Mouse (Mus musculus) liver, embryonic 16.5 days (tissue): ENCODE measurements at regions not wholly inside any gene's neighbourhood (a gene's known extent, or its start where the extent isn't known, plus 50 kb on each side); places are given as distances from the start of the nearest gene placed in this dataset.
A peak's percentile ranks its signal among the peaks of the same experiment; 100 is the strongest.
"Not testable (repeated sequence)": the region's sequence is repeated elsewhere in the genome, so short reads cannot be mapped to it uniquely, and the experiment has no call there.

Experiments
- ATAC-seq: fragments of 200-750 bp; cut with Nextera tagmentation; 2 replicates; pipeline ENCODE4 v1.8.0; 2017; ENCODE audit warnings: low read depth, mild to moderate bottlenecking, moderate number of reproducible peaks, moderate library complexity
- H3K27ac ChIP-seq: fragments of 300-500 bp; sonication (generic); 2 replicates; pipeline ENCODE4 v1.5.1; 2014; ENCODE audit warnings: mild to moderate bottlenecking, low read length
- H3K27me3 ChIP-seq: fragments of 300-500 bp; sonication (generic); 2 replicates; pipeline ENCODE4 v1.6.1; 2014; ENCODE audit warnings: low read depth, low read length, mixed read lengths; ENCODE audit not compliant: control insufficient read depth, insufficient read depth
- H3K36me3 ChIP-seq: fragments of 300-500 bp; sonication (generic); 2 replicates; pipeline ENCODE4 v1.6.1; 2014; ENCODE audit warnings: mild to moderate bottlenecking; ENCODE audit not compliant: control insufficient read depth, insufficient read depth
- H3K4me1 ChIP-seq: fragments of 300-500 bp; sonication (generic); 2 replicates; pipeline ENCODE4 v1.6.1; 2014; ENCODE audit warnings: low read depth, low read length, mixed read lengths; ENCODE audit not compliant: control insufficient read depth
- H3K4me2 ChIP-seq: fragments of 300-500 bp; sonication (generic); 2 replicates; pipeline ENCODE4 v1.6.1; 2014; ENCODE audit warnings: low read depth, low read length, mixed read lengths
- H3K4me3 ChIP-seq: fragments of 300-500 bp; sonication (generic); 2 replicates; pipeline ENCODE4 v1.5.1; 2014; ENCODE audit warnings: low read depth, mild to moderate bottlenecking, low read length
- H3K9ac ChIP-seq: fragments of 300-500 bp; sonication (generic); 2 replicates; pipeline ENCODE4 v1.6.1; 2014; ENCODE audit warnings: low read depth, low read length
- H3K9me3 ChIP-seq: fragments of 300-500 bp; sonication (generic); replicated peaks from 2 replicates; pipeline ENCODE4 v1.6.1; 2016; ENCODE audit warnings: low read length; ENCODE audit not compliant: control insufficient read depth
- WGBS: fragments of 180-500 bp; shearing (Covaris S2); extraction: QIAGEN DNeasy Blood & Tissue Kit; methylation state at CpG from one replicate; pipeline ENCODE4 v1.1.7; 2014; ENCODE audit not compliant: insufficient replicate concordance; 5-methylcytosine and 5-hydroxymethylcytosine counted together

- ATAC-seq, result no peak
- WGBS, result 34% methylated on average over 12 of the region's 12 CpGs
Observed at GRCm38 (mm10) chr16:30799699-30800483, 200.4 kb downstream of the Fam43a start.

GRCm38 (mm10) chr16:30804018-30804417 is 204.5 kb downstream of the Fam43a start:
- no peaks in the 10 kb centered on the region for H3K4me1 ChIP-seq
- no peaks in the 10 kb centered on the region for H3K9me3 ChIP-seq
- H3K27me3 ChIP-seq, result no peaks in the 10 kb centered on the region
- no peak overlapping the region for H3K4me3 ChIP-seq
- no peak overlapping the region for H3K4me2 ChIP-seq
- H3K27ac ChIP-seq, result no peak overlapping the region
- no peak overlapping the region for H3K9ac ChIP-seq
- WGBS, result 66% methylated on average over 3 of the region's 3 CpGs
- no peak for ATAC-seq
- H3K36me3 ChIP-seq, result no peaks in the 10 kb centered on the region

More at GRCm38 (mm10) chr16:30799699-30800483, 200.4 kb downstream of the Fam43a start:
- Histone ChIP-seq H3K27ac (no peak overlapping the region), H3K9ac (no peak overlapping the region), H3K4me2 (no peak overlapping the region), H3K27me3 (no peaks in the 10 kb centered on the region), H3K9me3 (no peaks in the 10 kb centered on the region), H3K4me3 (no peak overlapping the region), H3K36me3 (no peaks in the 10 kb centered on the region), H3K4me1 (peaks cover 3% of the 10 kb centered on the region)

GRCm38 (mm10) chr16:30806206-30806605 is 206.7 kb downstream of the Fam43a start:
- 66% methylated on average over 4 of the region's 4 CpGs for WGBS
- not testable (repeated sequence) for H3K4me2 ChIP-seq, H3K27ac ChIP-seq, ATAC-seq, H3K4me1 ChIP-seq, H3K36me3 ChIP-seq, H3K4me3 ChIP-seq, H3K27me3 ChIP-seq, H3K9me3 ChIP-seq, H3K9ac ChIP-seq

- Histone ChIP-seq H3K4me1 (no peaks in the 10 kb centered on the region), H3K4me3 (no peak overlapping the region), H3K36me3 (no peaks in the 10 kb centered on the region), H3K27me3 (no peaks in the 10 kb centered on the region), H3K4me2 (no peak overlapping the region), H3K27ac (no peak overlapping the region), H3K9me3 (no peaks in the 10 kb centered on the region), H3K9ac (no peak overlapping the region)
- no peak for ATAC-seq
- WGBS, result 46% methylated on average over 5 of the region's 5 CpGs
Observed at GRCm38 (mm10) chr16:30818541-30819120, 219.1 kb downstream of the Fam43a start.

- H3K36me3 ChIP-seq, result no peaks in the 10 kb centered on the region
- no peak overlapping the region for H3K27ac ChIP-seq
- WGBS, result 61% methylated on average over 4 of the region's 4 CpGs
- no peaks in the 10 kb centered on the region for H3K4me1 ChIP-seq
- ATAC-seq, result no peak
- H3K27me3 ChIP-seq, result no peaks in the 10 kb centered on the region
- H3K4me2 ChIP-seq, result no peak overlapping the region
- no peak overlapping the region for H3K4me3 ChIP-seq
- no peak overlapping the region for H3K9ac ChIP-seq
- H3K9me3 ChIP-seq, result no peaks in the 10 kb centered on the region
Observed at GRCm38 (mm10) chr16:30819342-30819741, 219.8 kb downstream of the Fam43a start.

GRCm38 (mm10) chr16:30820234-30820633 is 220.7 kb downstream of the Fam43a start:
- H3K9ac ChIP-seq, result no peak overlapping the region
- no peaks in the 10 kb centered on the region for H3K27me3 ChIP-seq
- H3K9me3 ChIP-seq, result no peaks in the 10 kb centered on the region
- no peaks in the 10 kb centered on the region for H3K4me1 ChIP-seq
- ATAC-seq, result no peak
- no peak overlapping the region for H3K4me2 ChIP-seq
- WGBS, result 47% methylated on average over 3 of the region's 3 CpGs
- no peaks in the 10 kb centered on the region for H3K36me3 ChIP-seq
- no peak overlapping the region for H3K4me3 ChIP-seq
- no peak overlapping the region for H3K27ac ChIP-seq

GRCm38 (mm10) chr16:30820761-30821160 is 221.2 kb downstream of the Fam43a start:
- Histone ChIP-seq H3K4me3 (no peak overlapping the region), H3K27ac (no peak overlapping the region), H3K9me3 (no peaks in the 10 kb centered on the region), H3K36me3 (no peaks in the 10 kb centered on the region), H3K9ac (no peak overlapping the region), H3K27me3 (no peaks in the 10 kb centered on the region), H3K4me1 (no peaks in the 10 kb centered on the region), H3K4me2 (no peak overlapping the region)
- 59% methylated on average over 4 of the region's 4 CpGs for WGBS
- no peak for ATAC-seq

- Histone ChIP-seq H3K4me1 (no peaks in the 10 kb centered on the region), H3K9ac (no peak overlapping the region), H3K27me3 (no peaks in the 10 kb centered on the region), H3K4me2 (0 out of 2 replicates have a peak overlapping the region, but pooled peaks have one; percentile 4), H3K27ac (no peak overlapping the region), H3K9me3 (no peaks in the 10 kb centered on the region), H3K4me3 (no peak overlapping the region), H3K36me3 (no peaks in the 10 kb centered on the region)
- ATAC-seq, result peak; percentile 48
- 11% methylated on average over 17 of the region's 17 CpGs for WGBS
Observed at GRCm38 (mm10) chr16:30821191-30821910, 221.8 kb downstream of the Fam43a start.
